Mouse (Mus musculus): ENCODE measurements around the gene Eif3m. TPM values are rescaled to one million over a fixed set of nuclear protein-coding genes. Genes with fewer than 3 reads are reported as not detected.

The Eif3m gene
- 314 TPM for polyA plus RNA-seq (2014; fragmentation: Illumina TruSeq; extraction: RNeasy Lipid Tissue Mini Kit (QIAGEN cat#74804); ENCODE audit: low replicate concordance)

GRCm38 (mm10) chr2:105016967-105017287 is at the start of gene Eif3m:
Gene Eif3m, minus strand, starts transcription at chr2:105017080.

Other genes with a start within 250 kb of the Eif3m start
- gene Qser1, start 200.3 kb downstream of the Eif3m start, polyA plus RNA-seq (2014; fragmentation: Illumina TruSeq; extraction: RNeasy Lipid Tissue Mini Kit (QIAGEN cat#74804); ENCODE audit: low replicate concordance), result 16.7 TPM
- gene Prrg4, start 167.2 kb downstream of the Eif3m start, polyA plus RNA-seq (2014; fragmentation: Illumina TruSeq; extraction: RNeasy Lipid Tissue Mini Kit (QIAGEN cat#74804); ENCODE audit: low replicate concordance), result 2.6 TPM
- 17.9 TPM for gene Ccdc73, start 149.3 kb downstream of the Eif3m start, polyA plus RNA-seq (2014; fragmentation: Illumina TruSeq; extraction: RNeasy Lipid Tissue Mini Kit (QIAGEN cat#74804); ENCODE audit: low replicate concordance)
- gene Gm11060, start 74.9 kb upstream of the Eif3m start, polyA plus RNA-seq (2014; fragmentation: Illumina TruSeq; extraction: RNeasy Lipid Tissue Mini Kit (QIAGEN cat#74804); ENCODE audit: low replicate concordance), result not detected
- 0.22 TPM for gene Wt1, start 109.4 kb upstream of the Eif3m start, polyA plus RNA-seq (2014; fragmentation: Illumina TruSeq; extraction: RNeasy Lipid Tissue Mini Kit (QIAGEN cat#74804); ENCODE audit: low replicate concordance)
- gene Them7, start 207.2 kb upstream of the Eif3m start, polyA plus RNA-seq (2014; fragmentation: Illumina TruSeq; extraction: RNeasy Lipid Tissue Mini Kit (QIAGEN cat#74804); ENCODE audit: low replicate concordance), result not detected